Mouse (Mus musculus) CH12.LX (cell line): ENCODE measurements around the gene Klhl15. TPM values are rescaled to one million over a fixed set of nuclear protein-coding genes. Genes with fewer than 3 reads are reported as not detected.

Experiments used
- polyA plus RNA-seq: library from polyadenylated mRNA; unstranded; fragments of >175 nt; gene quantifications from 2 replicates; pipeline ENCODE4 v1.2.1, GENCODE M21; 2012; ENCODE audit warnings: low read depth; ENCODE audit not compliant: insufficient read length
- total RNA-seq, 2 experiments: library from RNA; depleted of rRNA; stranded (reverse); fragments of 300-350 nt in 1 of 2; fragments of >200 nt in 1 of 2; gene quantifications; 2 replicates each; pipeline ENCODE4 v1.2.3; 2012 to 2014

Klhl15 gene
- total and polyA plus RNA-seq, 3 experiments, result 7.9 to 9.4 (median 8.4) TPM

Other genes starting within 250 kb of the Klhl15 start
- 16.4 and 17.3 TPM in 2 replicates for gene Zfx, start 110.9 kb upstream of the Klhl15 start, total RNA-seq (2012; rRNA removed)
- 17.7 and 21.4 TPM in 2 replicates for gene Zfx, start 110.9 kb upstream of the Klhl15 start, total RNA-seq (2014; rRNA removed)
- 13.5 and 14.3 TPM in 2 replicates for gene Zfx, start 110.9 kb upstream of the Klhl15 start, polyA plus RNA-seq
- gene Eif2s3x, start 21.7 kb upstream of the Klhl15 start, total RNA-seq (2012; rRNA removed), result 130 and 154 TPM in 2 replicates
- gene Eif2s3x, start 21.7 kb upstream of the Klhl15 start, total RNA-seq (2014; rRNA removed), result 271 and 272 TPM in 2 replicates
- gene Eif2s3x, start 21.7 kb upstream of the Klhl15 start, polyA plus RNA-seq, result 243 and 244 TPM in 2 replicates
- gene Fam90a1b, start 132.2 kb downstream of the Klhl15 start, total RNA-seq (2012; rRNA removed), result 0.08 TPM in 1 of 2 replicates, not detected in the other
- gene Fam90a1b, start 132.2 kb downstream of the Klhl15 start, total RNA-seq (2014; rRNA removed), result not detected in 2 replicates
- gene Fam90a1b, start 132.2 kb downstream of the Klhl15 start, polyA plus RNA-seq, result not detected in 2 replicates
- gene Apoo, start 132.5 kb downstream of the Klhl15 start, total RNA-seq (2012; rRNA removed), result 21.3 and 31.5 TPM in 2 replicates
- gene Apoo, start 132.5 kb downstream of the Klhl15 start, total RNA-seq (2014; rRNA removed), result 89.8 and 100 TPM in 2 replicates
- 41.3 and 42.4 TPM in 2 replicates for gene Apoo, start 132.5 kb downstream of the Klhl15 start, polyA plus RNA-seq